Mouse (Mus musculus) embryonic stem cell, embryonic (primary cell): Measurements from ENCODE around the gene Rab6a.
"Not testable (repeated sequence)": the region's sequence is repeated elsewhere in the genome, so short reads cannot be mapped to it uniquely, and the experiment has no call there.

ENCODE experiments used
- CTCF ChIA-PET, 4 experiments: fragments of 300-600 bp in 2 of 4; fragments of 350-600 bp in 2 of 4; sonication (Branson Sonifier 250); formaldehyde crosslinking; loops; one replicate each; lab custom pipeline; 2022; ENCODE audit warnings: inconsistent platforms in 2 of 4; lab: Charles Lee
- POLR2A ChIA-PET, 4 experiments: fragments of 300-600 bp in 2 of 4; fragments of 350-600 bp in 2 of 4; sonication (Branson Sonifier 250); formaldehyde crosslinking; loops; one replicate each; lab custom pipeline; 2022; ENCODE audit warnings: antibody characterized with exemption in 4 of 4, inconsistent platforms in 1 of 4; lab: Charles Lee

The Rab6a gene

DNA sequence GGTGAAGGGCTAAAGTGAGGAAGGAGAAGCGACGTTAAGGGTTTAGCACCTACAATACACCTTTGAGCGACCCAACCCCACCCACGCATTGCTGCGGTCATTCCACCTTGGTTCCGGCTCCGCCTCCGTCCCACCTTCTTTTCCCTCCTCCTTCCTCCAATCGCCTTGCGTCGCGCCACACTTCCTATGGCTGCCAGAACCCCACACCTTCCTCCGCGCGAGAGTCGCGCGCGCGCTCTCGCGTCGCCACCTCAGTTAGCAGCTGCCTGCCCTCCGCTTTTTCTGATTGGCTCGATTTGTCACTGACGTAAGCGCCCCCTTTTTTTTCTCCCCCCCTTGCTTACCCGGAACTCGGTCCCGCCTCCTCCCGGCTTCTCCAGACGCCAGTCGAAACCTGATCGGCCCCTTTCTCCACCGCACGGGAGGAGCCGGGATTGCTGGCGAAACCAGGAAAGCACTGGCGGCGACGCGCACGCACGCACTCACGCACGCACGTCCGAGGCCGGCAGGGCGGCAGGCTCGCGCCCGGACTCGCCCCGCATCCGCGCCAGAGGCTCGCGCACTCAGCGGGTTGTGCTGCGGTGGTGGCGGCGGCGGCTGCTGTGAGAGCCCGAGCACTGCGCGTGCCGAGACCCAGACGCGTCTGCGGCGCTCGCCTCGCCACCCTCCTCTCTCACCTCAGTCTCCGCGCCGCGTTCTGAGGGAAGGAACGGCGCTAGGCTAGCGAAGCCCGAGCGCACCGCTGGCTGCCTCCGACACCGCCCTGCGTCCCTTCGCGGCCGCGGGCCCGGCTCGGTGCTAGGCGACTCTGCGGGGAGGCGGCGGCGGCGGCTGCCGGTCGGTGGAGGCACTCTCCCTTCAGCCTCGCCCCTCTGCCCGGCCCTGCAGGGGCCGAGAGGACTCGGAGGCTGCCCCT, at the start of gene Rab6a:
Gene Rab6a (plus strand): TSS at position 197 of the 916 bp plus-strand sequence.
- ChIA-PET CTCF (interaction anchor here in 2 of 4 experiments (0.6 to 1.0 kb wide), 2 partner anchors 14 kb away, joined by 3 to 6 read pairs; no protein-coding TSS in a partner anchor), POLR2A (interaction anchor here (0.5 to 5.5 kb wide), 49 partner anchors 9 to 1840 kb away, joined by 3 to 23 read pairs (median 4); partner anchors contain the start of genes Fam168a (in 2 of the 4), Coa4 (in 1 of the 4), Pgm2l1 (in 1 of the 4) and Plekhb1 (in 1 of the 4))

DNA sequence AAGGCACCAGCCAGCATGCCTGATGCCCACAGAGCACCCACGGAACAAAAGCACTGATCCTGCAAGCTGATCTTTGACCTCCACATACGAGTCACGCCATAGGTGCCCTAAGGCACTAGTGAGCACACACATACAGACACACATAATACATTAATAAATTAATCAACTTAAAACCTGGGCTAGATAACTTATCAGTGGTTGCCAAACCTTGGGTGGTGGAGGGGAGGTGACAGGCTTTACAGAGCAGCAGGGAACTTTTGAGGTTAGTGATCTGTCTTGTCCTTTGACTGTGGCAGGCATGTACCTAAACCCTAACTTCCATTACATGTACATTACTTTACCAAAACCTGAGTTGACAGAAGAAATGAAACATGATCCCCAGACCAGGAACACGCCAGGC, 47.9 kb upstream of the Rab6a start:
- ChIA-PET CTCF (no interaction called here), POLR2A (interaction anchor here in 1 of 4 experiments (0.7 kb wide), 1 partner anchor 344 kb away, joined by 3 read pairs; no protein-coding TSS in a partner anchor)

DNA sequence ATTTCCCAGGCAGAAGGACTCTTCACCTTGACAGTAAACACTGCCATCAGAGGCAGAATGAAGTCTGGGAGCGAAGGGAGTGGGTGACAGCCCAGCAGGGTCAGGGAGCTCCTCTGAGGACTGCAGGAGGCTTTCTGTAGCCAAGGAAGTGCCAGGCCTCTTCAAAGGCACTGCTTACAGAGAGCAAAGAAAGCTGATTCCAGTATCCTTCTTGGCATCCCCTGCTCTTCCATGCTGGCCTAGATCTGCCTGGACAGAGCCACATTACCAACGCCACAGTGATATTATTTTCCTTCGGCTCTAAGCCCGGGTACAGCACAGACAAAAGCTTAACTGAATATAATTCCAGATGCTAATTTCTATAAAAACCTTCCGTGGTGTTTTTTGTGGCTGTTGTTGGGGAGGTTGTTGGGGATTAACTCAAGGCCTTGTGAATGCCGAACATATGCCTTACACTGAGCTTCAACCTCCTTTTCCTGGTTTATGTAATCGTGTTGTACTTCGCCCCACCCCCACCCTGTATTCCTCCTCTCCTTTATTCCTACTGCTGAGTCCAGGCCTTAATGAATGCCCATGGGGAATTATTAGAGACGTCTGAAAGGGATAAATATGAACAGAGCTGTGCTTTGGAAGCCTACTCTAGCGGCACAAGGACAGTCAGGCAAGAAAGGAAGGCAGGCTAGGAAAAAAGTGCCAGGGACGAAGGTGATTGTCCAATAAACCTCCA, 45.2 kb upstream of the Rab6a start:
- ChIA-PET POLR2A (interaction anchor here in 3 of 4 experiments (0.7 to 1.3 kb wide), 5 partner anchors 16 to 156 kb away, joined by 3 to 4 read pairs (median 3); no protein-coding TSS in a partner anchor), CTCF (interaction anchor here in 3 of 4 experiments (0.8 to 1.1 kb wide), 4 partner anchors 32 to 123 kb away, joined by 3 to 4 read pairs (median 3); no protein-coding TSS in a partner anchor)

DNA sequence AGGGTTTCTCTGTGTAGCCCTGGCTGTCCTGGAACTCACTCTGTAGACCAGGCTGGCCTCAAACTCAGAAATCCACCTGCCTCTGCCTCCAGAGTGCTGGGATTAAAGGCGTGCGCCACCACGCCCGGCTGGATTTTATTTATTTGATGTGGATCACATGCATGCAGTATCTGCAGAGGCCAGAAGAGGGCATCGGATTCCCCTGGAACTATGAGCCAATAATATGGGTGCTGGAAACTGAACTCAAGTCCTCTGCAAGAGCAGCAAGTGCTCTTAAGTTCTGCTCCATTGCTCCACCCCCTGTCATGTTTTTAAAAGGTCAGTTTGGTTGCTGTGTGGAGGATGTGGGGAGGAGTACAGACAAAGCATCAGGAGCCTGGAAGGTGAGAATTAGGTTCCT, 40.0 kb upstream of the Rab6a start:
- POLR2A ChIA-PET = not testable (repeated sequence)
- CTCF ChIA-PET = interaction anchor here in 1 of 4 experiments (1.3 kb wide), 1 partner anchor 118 kb away, joined by 3 read pairs; no protein-coding TSS in a partner anchor

DNA sequence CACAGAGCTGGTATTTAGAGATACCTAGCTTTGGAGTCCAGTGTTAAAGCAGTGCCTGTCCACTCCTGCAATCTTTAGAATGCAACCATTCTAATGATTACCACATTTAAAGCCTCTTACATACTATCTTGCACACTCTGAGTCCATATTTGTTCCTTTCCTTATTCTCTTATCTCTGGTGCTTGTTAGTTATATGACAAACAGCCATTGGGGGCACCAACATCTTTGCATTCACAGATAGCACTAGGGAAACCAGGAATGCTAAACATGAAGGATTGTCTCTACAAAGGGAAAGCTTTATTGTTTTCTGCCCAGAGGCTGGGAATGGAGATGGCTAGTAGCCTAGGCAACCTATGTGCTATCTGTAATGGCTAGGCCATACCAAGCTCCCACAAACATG, 37.3 kb upstream of the Rab6a start:
- ChIA-PET CTCF (interaction anchor here in 2 of 4 experiments (1.0 to 1.2 kb wide), 2 partner anchors 14 to 22 kb away, joined by 3 read pairs; no protein-coding TSS in a partner anchor), POLR2A (interaction anchor here in 3 of 4 experiments (0.6 to 2.3 kb wide), 5 partner anchors 13 to 37 kb away, joined by 3 to 9 read pairs (median 3); no protein-coding TSS in a partner anchor)

DNA sequence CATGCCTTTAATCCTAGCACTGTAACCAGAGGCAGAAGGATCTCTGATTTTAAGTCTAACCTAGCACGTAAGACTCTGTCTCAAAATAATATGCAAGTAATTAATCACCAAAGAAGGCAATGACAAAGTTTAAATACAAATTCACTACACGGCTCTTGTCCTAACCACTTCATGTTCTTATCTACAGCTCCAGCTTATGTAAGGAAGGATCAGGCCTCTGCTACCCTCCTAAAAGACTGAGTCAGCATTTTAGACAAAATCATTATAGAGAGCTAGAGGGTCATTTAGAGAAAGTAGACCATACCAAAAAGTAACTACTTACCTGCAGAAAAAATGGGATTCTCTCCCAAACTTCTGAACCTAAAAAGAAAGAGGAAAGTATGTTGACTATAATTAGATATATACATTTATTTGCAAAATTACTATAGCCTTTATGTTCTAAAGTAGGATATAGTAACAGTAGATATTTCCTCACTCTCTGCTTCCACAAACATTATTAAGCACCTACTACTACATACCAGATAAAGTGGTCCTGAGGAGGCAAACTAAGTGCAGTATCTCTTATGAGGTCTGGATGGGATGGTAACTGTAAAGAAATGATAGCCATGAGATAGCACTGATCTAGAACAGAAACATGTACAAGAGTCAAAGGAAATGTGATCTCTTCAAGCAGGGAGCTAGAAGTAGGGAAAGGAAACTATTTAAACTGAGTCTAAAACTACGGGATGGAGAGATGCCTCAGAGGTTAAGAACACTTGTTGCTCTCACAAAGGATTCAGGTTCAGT, 36.1 kb upstream of the Rab6a start:
- ChIA-PET POLR2A (interaction anchor here in 2 of 4 experiments (0.6 to 2.3 kb wide), 4 partner anchors 8 to 35 kb away, joined by 3 to 9 read pairs (median 5); no protein-coding TSS in a partner anchor), CTCF (no interaction called here)

DNA sequence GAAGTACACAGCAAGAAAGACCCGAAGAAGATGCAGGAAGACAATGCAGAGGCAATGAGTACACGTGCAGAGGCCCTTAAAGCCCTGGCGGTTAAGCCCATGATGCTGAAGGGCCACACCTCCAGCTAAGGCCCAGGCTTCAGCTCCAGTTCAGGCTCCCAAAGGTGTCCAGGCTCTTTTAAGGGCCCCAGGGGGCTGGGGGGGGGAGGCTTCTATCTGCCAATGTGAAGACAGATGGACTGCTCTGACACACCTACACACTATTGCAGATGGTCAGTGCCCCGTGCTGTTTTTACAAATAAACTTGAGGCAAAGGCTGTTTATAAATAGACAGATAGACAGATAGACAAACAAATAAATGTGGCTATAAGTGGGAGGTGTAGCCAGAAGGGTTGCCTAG, 35.1 kb upstream of the Rab6a start:
- CTCF ChIA-PET = no interaction called here
- POLR2A ChIA-PET = interaction anchor here in 1 of 4 experiments (1.3 to 1.6 kb wide), 2 partner anchors 11 to 12 kb away, joined by 3 to 5 read pairs; no protein-coding TSS in a partner anchor

DNA sequence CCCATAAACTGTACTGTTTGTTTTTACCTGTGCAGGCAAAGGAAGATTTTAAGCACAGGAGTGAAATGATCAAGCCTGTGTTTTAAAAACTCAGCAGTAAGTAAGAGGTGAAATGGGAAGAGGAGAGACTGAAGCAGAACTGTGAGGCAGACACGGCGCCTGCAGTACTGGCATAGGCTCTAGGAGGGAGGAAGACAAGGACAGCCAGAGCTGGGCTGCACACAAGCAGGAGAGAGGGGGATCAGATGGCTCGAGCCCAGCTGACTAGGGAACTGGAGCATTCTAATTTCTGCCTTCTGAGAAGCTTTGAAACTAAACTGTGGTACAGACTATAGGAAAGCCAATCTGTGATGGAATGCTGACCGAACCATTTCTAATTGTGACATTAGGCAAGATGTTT, 34.5 kb upstream of the Rab6a start:
- CTCF ChIA-PET = no interaction called here
- POLR2A ChIA-PET = interaction anchor here in 2 of 4 experiments (1.6 to 2.2 kb wide), 2 partner anchors 10 to 11 kb away, joined by 3 to 10 read pairs; no protein-coding TSS in a partner anchor

DNA sequence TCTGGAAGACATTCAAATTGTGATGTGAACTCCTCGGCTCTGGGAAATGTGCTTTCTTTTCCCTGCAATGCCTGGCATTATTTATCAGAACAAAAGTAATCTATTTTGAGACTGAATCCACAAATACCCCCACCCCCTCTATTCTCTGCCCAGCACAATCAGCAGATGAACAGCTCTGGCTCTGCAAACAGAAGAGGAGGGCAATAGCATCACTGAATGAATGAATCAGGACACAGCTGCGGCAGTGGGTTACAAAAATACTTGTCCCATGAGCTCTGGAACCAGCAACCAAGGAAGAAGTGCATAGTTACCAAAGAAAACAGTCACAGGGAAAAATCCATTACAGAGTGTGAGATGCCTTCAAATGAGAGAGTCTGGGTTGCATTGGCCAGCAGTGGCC, 28.4 kb upstream of the Rab6a start:
- CTCF ChIA-PET = interaction anchor here in 1 of 4 experiments (2.2 kb wide), 1 partner anchor 58 kb away, joined by 9 read pairs; no protein-coding TSS in a partner anchor
- POLR2A ChIA-PET = interaction anchor here in 3 of 4 experiments (0.7 to 1.2 kb wide), 6 partner anchors 8 to 58 kb away, joined by 3 to 7 read pairs (median 3); partner anchors contain the start of gene Rab6a (in 1 of the 3)

DNA sequence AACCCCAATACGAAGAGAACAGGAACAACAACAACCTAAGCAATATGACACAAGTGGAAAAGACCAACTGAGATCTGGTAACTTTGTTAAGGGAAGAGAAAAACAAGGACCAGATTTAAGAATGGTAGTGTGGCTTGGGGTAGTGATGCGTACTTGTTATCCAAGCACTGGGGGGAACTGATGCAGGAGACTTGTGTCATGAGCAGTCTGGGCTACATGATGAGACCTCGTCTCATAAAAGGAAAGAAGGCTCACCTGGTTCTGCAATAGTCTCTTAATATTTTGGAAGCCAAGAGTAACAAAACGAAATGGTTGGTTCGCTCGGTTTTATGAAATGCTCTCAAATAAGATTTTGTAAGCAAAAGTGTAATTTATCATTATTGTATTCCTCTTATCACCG, 25.0 kb upstream of the Rab6a start:
- ChIA-PET POLR2A (interaction anchor here in 3 of 4 experiments (0.6 to 2.6 kb wide), 38 partner anchors 8 to 355 kb away, joined by 3 to 23 read pairs (median 5); partner anchors contain the start of genes Mrpl48 (in 2 of the 3), Rab6a (in 2 of the 3), Coa4 (in 1 of the 3) and Pgm2l1 (in 1 of the 3)), CTCF (interaction anchor here in 1 of 4 experiments (1.0 kb wide), 1 partner anchor 9 kb away, joined by 4 read pairs; no protein-coding TSS in a partner anchor)

DNA sequence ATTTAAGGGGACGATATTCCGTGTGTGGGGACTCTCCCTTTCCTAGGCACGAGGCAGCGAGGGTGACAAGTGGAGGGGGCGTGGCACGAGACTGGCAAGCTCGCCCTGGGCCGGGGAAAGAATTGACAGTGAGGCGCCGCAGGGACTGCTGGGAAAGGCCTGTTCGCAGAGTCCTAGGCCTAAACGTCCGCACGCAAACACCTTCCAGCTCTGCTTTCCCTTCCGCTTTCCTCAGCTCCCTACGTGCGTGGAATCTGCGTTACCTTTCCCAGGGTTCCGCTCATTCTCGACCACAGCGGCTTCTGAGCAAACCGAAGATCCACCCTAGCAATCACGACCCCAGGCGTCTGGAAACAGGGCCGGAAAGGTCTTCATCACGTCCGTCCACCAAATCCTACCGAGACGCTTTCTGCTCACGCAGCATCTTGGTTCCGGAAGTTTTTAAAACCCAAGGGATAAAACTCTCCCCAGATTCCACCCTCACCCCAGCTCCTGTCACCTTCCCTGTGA, 24.4 kb upstream of the Rab6a start:
- POLR2A ChIA-PET = interaction anchor here in 3 of 4 experiments (0.6 to 2.6 kb wide), 44 partner anchors 8 to 355 kb away, joined by 3 to 23 read pairs (median 4); partner anchors contain the start of genes Mrpl48 (in 2 of the 3), Rab6a (in 2 of the 3), Coa4 (in 1 of the 3) and Pgm2l1 (in 1 of the 3)

DNA sequence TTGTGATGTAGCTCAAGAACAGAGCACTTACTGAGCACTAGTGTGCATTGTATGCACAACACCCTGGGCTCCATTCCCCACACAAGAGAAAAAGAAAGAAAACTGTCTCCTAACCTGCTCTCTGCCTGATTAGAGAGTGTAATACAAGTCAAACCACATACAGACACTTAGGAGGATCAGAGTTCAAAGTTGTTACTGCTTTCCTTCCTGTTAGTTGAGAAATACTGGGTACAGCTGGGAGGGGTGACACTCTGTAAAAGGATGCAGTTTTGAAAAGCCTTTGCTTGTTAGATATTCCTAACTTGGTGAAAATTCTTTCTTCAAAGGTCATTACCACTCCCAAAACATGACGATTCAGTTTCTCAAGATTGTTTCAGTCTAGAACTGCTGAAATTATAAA, 17.4 kb upstream of the Rab6a start:
- CTCF ChIA-PET = interaction anchor here in 1 of 4 experiments (0.9 kb wide), 1 partner anchor 61 kb away, joined by 4 read pairs; no protein-coding TSS in a partner anchor
- POLR2A ChIA-PET = interaction anchor here in 3 of 4 experiments (0.6 to 2.2 kb wide), 9 partner anchors 11 to 342 kb away, joined by 3 to 8 read pairs (median 4); partner anchors contain the start of genes Arhgef17 (in 1 of the 3) and Rab6a (in 1 of the 3)

More for the DNA sequence above, 24.4 kb upstream of the Rab6a start:
- CTCF ChIA-PET = interaction anchor here in 1 of 4 experiments (1.0 kb wide), 1 partner anchor 8 kb away, joined by 4 read pairs; no protein-coding TSS in a partner anchor

DNA sequence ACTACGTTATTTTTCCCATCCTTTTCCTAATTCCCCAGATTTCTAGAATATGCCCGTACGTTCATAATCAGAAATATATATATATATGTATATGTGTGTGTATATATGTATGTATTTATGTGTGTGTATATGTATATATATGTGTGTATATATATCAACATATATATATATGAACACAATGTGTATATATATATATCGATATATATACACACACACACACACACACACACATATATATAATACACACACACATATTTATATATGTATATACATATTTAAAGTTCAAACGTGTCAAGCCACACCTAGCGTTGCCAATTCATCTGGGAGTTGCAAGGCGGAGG, 16.7 kb upstream of the Rab6a start:
- POLR2A ChIA-PET = interaction anchor here in 3 of 4 experiments (0.6 to 2.2 kb wide), 16 partner anchors 8 to 469 kb away, joined by 3 to 13 read pairs (median 6); partner anchors contain the start of genes Rab6a (in 2 of the 3), Mrpl48 (in 1 of the 3) and Ucp2 (in 1 of the 3)
- CTCF ChIA-PET = interaction anchor here in 1 of 4 experiments (1.1 kb wide), 1 partner anchor 8 kb away, joined by 4 read pairs; no protein-coding TSS in a partner anchor

DNA sequence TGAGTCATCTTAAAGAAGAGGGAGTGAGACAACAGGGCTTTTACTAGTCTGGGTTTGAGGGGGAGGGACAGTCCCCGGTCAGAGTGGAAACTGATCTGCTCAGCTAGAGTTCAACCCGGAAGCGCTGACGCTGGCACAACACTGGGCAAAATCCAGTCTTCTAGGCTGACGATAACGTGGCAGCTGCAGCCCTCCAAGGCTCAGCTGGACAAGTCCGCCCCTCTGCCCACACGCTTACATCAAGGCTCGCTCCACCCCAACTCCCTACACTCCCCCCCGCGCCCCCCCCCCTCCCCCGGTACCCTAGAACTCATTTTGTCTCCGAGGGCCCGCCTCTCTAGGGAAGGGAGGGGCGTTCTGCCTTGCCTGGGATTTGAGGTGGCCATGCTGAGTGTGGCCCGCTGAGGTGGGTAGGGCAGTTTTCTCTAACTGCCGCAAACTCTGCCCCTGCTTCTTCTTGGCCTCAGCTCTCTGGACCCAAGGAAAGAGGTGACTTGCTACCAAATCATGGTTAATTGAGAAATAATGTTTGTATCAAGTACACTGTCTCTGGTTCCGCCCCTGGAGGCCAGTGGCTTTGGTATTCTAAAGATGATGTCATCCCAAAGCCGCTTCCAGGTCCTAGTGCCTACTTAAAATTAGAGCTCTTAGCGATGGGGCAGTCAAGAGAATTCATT, 16.2 kb upstream of the Rab6a start:
- POLR2A ChIA-PET = interaction anchor here in 3 of 4 experiments (0.6 to 2.2 kb wide), 23 partner anchors 8 to 469 kb away, joined by 3 to 13 read pairs (median 5); partner anchors contain the start of genes Rab6a (in 3 of the 3), Mrpl48 (in 2 of the 3) and Ucp2 (in 1 of the 3)

DNA sequence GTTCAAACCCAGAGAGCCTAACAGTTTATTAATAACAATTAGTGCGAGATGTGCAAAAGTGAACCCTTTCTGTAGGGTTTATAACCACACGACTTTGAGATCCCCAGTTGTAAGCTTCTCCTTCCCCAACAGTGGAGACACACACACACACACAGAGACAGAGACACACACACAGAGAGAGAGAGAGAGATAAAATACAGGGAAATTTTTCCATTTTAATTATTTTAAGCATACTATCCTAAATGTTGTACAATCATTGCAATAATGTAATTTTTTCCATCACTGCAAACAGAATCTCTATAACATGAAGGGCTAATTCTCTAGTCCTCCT, 15.7 kb upstream of the Rab6a start:
- POLR2A ChIA-PET = interaction anchor here in 3 of 4 experiments (0.6 to 2.2 kb wide), 21 partner anchors 8 to 470 kb away, joined by 3 to 13 read pairs (median 6); partner anchors contain the start of genes Rab6a (in 3 of the 3), Mrpl48 (in 2 of the 3) and Ucp2 (in 1 of the 3)
- CTCF ChIA-PET = interaction anchor here in 2 of 4 experiments (0.8 to 1.1 kb wide), 2 partner anchors 9 to 71 kb away, joined by 3 to 4 read pairs; no protein-coding TSS in a partner anchor

More for the DNA sequence above, 16.2 kb upstream of the Rab6a start:
- CTCF ChIA-PET = interaction anchor here in 2 of 4 experiments (0.8 to 1.1 kb wide), 2 partner anchors 8 to 70 kb away, joined by 3 to 4 read pairs; no protein-coding TSS in a partner anchor
